Mouse (Mus musculus): ENCODE results near the gene Lce1g.

DNA sequence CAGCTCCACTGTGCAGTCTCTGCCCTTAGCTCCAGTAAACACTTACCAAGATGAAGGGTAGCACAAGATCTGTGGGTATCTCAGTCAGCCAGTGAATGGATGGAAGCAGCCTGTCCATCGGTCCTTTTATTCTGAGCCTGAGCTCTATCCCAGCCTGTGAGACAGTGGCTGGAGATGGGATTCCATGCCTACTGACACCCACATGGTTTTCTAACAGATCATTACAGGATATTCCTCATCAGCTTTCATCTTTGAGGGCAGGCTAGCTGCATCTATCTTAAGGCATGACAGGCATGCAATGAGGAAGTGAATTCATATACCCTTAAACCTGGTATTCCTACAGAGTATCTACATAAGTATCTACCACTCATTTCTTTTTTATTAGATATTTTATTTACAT lies 12.8 kb upstream of the Lce1g start, which contains the start of gene Lce1h:
- TF ChIP-seq CTCF (IDR thresholded peaks at IDR 0.05; ENCODE audit: low read depth, low read length) (no peak), POLR2A (IDR thresholded peaks at IDR 0.05; ENCODE audit: insufficient read depth, low read length) (no peak), EP300 (IDR thresholded peaks at IDR 0.05; ENCODE audit: insufficient read depth, low read depth, low read length) (no peak)

Measured in ES-Bruce4 (cell line).